Mouse (Mus musculus) forebrain, embryonic 15.5 days (tissue): ENCODE results near the gene Kcnh8. TPM values are rescaled to one million over a fixed set of nuclear protein-coding genes. Genes with fewer than 3 reads are reported as not detected.

Source experiments
- ATAC-seq: fragments of 200-750 bp; cut with Nextera tagmentation; replicated peaks from 2 replicates; pipeline ENCODE4 v1.8.0; 2017; ENCODE audit warnings: mild to moderate bottlenecking, moderate TSS enrichment, moderate library complexity
- H3K27ac ChIP-seq: fragments of 300-500 bp; sonication (generic); replicated peaks from 2 replicates; pipeline ENCODE4 v1.5.1; 2015; ENCODE audit warnings: mild to moderate bottlenecking, inconsistent platforms
- H3K27me3 ChIP-seq: fragments of 300-500 bp; sonication (generic); 2 replicates; pipeline ENCODE4 v1.6.1; 2015; ENCODE audit warnings: inconsistent platforms
- H3K36me3 ChIP-seq: fragments of 300-500 bp; sonication (generic); 2 replicates; pipeline ENCODE4 v1.6.1; 2015; ENCODE audit warnings: mild to moderate bottlenecking, inconsistent platforms
- H3K4me1 ChIP-seq: fragments of 300-500 bp; sonication (generic); 2 replicates; pipeline ENCODE4 v1.6.1; 2015; ENCODE audit warnings: inconsistent platforms
- H3K4me2 ChIP-seq: fragments of 300-500 bp; sonication (generic); replicated peaks from 2 replicates; pipeline ENCODE4 v1.6.1; 2015; ENCODE audit warnings: mild to moderate bottlenecking, inconsistent platforms
- H3K4me3 ChIP-seq: fragments of 300-500 bp; sonication (generic); 2 replicates; pipeline ENCODE4 v1.5.1; 2015; ENCODE audit warnings: mild to moderate bottlenecking, inconsistent platforms
- H3K9ac ChIP-seq: fragments of 300-500 bp; sonication (generic); replicated peaks from 2 replicates; pipeline ENCODE4 v1.6.1; 2015; ENCODE audit warnings: mild to moderate bottlenecking, inconsistent platforms
- H3K9me3 ChIP-seq: fragments of 300-500 bp; sonication (generic); 2 replicates; pipeline ENCODE4 v1.6.1; 2016; ENCODE audit warnings: inconsistent platforms
- WGBS: fragments of 180-500 bp; shearing (Covaris S2); methylation state at CpG from one replicate; pipeline ENCODE4 v1.1.7; 2015; ENCODE audit warnings: mixed read lengths; 5-methylcytosine and 5-hydroxymethylcytosine counted together
- polyA plus RNA-seq: library from polyadenylated mRNA; unstranded; fragments of >200 nt; fragmentation: Nextera tagmentation; extraction: Ambion mirVana; gene quantifications from 2 replicates; pipeline ENCODE4 v1.2.1, GENCODE M21; 2015

The Kcnh8 gene
- polyA plus RNA-seq, 1 experiment from 2014 or later = 4.1 TPM

- H3K9ac ChIP-seq = no peak overlapping the region
- no peaks in the 10 kb centered on the region for H3K27me3 ChIP-seq
- H3K4me3 ChIP-seq = no peak overlapping the region
- no peaks in the 10 kb centered on the region for H3K36me3 ChIP-seq
- H3K4me1 ChIP-seq = no peaks in the 10 kb centered on the region
- no peak overlapping the region for H3K27ac ChIP-seq
- no peak overlapping the region for H3K4me2 ChIP-seq
- no peak for ATAC-seq
- 35% methylated on average over 1 of the region's 1 CpGs for WGBS
- H3K9me3 ChIP-seq = no peaks in the 10 kb centered on the region
Observed at GRCm38 (mm10) chr17:52878964-52879363, 276.5 kb downstream of the Kcnh8 start.

DNA sequence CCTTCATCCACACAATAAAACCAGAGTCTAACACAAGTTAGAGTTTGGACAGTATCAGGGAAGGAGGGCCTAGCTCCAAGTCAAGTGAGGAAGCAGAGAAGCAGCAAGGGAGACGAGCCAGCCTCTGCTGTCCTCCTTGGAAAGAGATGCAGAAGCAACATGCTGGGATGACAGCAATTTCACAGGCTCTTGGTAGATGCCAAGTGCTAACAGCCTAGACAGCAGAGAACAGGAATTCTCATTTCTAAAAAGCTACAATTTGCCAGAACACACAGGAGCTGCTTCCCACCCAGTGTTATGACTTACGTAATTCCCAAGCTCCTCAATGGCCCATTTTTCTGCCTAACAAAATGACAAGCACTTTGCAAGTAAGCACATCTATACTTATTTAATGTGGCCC lies 277.5 kb downstream of the Kcnh8 start:
- no peaks in the 10 kb centered on the region for H3K27me3 ChIP-seq
- ATAC-seq = peak; percentile 72
- 60% methylated on average over 2 of the region's 2 CpGs for WGBS
- no peak overlapping the region for H3K4me3 ChIP-seq
- no peak overlapping the region for H3K4me2 ChIP-seq
- H3K9me3 ChIP-seq = no peaks in the 10 kb centered on the region
- no peak overlapping the region for H3K27ac ChIP-seq
- no peak overlapping the region for H3K9ac ChIP-seq
- no peaks in the 10 kb centered on the region for H3K36me3 ChIP-seq
- H3K4me1 ChIP-seq = no peaks in the 10 kb centered on the region

DNA sequence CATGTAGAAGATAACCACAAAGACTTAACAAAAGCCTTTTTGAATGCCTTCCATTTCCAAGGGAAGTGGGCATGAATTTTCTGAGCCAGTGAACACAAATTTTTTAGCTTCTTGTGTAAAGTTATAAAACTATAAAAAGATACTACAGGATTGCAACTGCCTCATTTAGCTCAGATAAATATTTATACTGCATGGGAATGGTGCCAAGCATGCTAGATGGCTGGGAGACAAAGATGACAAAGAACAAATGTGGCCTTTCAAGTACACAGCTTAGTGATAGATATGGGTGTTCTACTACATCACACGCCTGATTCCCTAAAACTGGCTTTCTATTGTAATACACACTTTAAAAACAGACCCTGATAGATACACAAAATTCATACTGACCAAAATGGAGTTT lies 282.7 kb downstream of the Kcnh8 start:
- Histone ChIP-seq H3K27me3 (no peaks in the 10 kb centered on the region), H3K27ac (no peak overlapping the region), H3K9me3 (no peaks in the 10 kb centered on the region), H3K36me3 (no peaks in the 10 kb centered on the region), H3K4me2 (no peak overlapping the region), H3K4me3 (no peak overlapping the region), H3K9ac (no peak overlapping the region), H3K4me1 (no peaks in the 10 kb centered on the region)
- 74% methylated on average over 1 of the region's 1 CpGs for WGBS
- ATAC-seq = no peak

DNA sequence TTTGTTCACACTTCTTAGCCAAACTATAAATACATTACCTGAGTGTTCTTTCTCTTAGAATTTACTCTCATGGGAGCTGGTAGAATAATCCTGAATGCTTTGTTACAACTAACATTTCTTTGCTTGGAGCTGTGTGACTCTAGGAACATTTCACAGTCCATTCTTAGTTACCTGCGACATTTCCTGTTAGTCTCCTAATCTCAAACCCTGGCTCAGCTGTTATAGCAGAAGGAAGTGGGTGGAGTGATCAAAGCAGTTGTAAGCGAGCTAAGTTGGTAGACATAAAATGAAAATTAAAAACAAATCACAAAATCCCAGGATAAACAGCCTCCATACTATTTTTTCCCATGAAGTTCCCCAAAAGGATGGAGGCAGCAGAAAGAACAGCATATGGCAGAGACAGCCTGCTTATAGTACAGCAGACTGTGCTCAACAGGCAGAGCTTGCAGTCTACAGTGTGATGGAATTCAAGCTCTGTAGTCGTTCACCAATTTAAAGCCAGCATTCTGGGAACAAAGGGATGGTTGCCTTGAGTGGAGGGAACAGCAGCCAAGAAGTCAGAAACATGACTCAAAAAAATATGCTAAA lies 318.1 kb downstream of the Kcnh8 start:
- WGBS = 61% methylated on average over 3 of the region's 3 CpGs
- H3K9ac ChIP-seq = no peak overlapping the region
- H3K4me1 ChIP-seq = no peaks in the 10 kb centered on the region
- no peak overlapping the region for H3K4me3 ChIP-seq
- no peaks in the 10 kb centered on the region for H3K9me3 ChIP-seq
- no peak overlapping the region for H3K4me2 ChIP-seq
- H3K27me3 ChIP-seq = no peaks in the 10 kb centered on the region
- H3K27ac ChIP-seq = no peak overlapping the region
- no peak; the same call in 1 of the 2 replicates for ATAC-seq
- H3K36me3 ChIP-seq = no peaks in the 10 kb centered on the region

GRCm38 (mm10) chr17:52943966-52944365 lies 341.5 kb downstream of the Kcnh8 start:
- H3K4me3 ChIP-seq = no peak overlapping the region
- H3K27me3 ChIP-seq = no peaks in the 10 kb centered on the region
- no peaks in the 10 kb centered on the region for H3K4me1 ChIP-seq
- H3K9ac ChIP-seq = no peak overlapping the region
- no peaks in the 10 kb centered on the region for H3K9me3 ChIP-seq
- no peaks in the 10 kb centered on the region for H3K36me3 ChIP-seq
- no peak overlapping the region for H3K4me2 ChIP-seq
- H3K27ac ChIP-seq = no peak overlapping the region
- ATAC-seq = peak; percentile 51; the same call in 1 of the 2 replicates

DNA sequence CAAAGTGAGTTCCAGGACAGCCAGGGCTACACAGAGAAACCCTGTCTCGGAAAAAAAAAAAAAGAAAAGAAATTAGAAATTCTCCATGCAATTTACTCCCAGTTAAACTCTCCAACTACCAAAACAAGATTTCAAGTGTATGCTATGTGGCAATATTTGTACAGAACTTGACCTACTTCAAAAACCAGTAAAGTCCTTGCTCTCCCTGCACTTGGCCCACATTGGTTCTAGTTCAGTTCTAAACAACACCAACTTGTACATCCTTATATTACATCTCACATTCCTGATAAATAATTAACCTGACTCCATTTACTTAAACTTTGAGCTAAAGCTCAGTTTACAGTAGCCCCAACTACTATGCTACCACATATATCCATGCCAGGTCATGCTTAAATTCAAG lies 370.2 kb downstream of the Kcnh8 start:
- 58% methylated on average over 1 of the region's 1 CpGs for WGBS
- Histone ChIP-seq H3K27ac (no peak overlapping the region), H3K27me3 (no peaks in the 10 kb centered on the region), H3K4me3 (no peak overlapping the region), H3K4me2 (no peak overlapping the region), H3K9me3 (no peaks in the 10 kb centered on the region), H3K4me1 (no peaks in the 10 kb centered on the region), H3K9ac (no peak overlapping the region), H3K36me3 (no peaks in the 10 kb centered on the region)
- ATAC-seq = no peak

DNA sequence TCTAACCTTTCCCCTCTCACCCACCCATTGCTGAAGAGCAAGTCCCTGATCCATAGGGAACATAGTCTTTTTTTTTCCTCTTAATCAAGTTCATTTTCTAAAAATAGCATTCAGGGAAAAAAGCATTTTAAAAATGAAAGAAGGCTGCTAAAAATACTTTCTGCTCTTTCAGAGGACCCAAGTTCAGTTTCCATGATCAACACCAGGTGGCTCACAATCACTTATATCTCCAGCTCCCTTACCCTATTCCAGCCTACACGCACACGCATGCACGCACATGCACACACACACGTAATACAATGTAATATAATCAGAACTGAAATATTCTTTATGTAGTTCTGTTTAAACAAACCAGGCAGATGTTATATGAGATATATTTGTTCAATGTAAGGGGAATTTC lies 378.4 kb downstream of the Kcnh8 start:
- 94% methylated on average over 4 of the region's 4 CpGs for WGBS
- no peak for ATAC-seq

More for the DNA sequence above, 378.4 kb downstream of the Kcnh8 start:
- Histone ChIP-seq H3K9me3 (no peaks in the 10 kb centered on the region), H3K9ac (no peak overlapping the region), H3K4me2 (no peak overlapping the region), H3K27ac (no peak overlapping the region), H3K36me3 (no peaks in the 10 kb centered on the region), H3K4me1 (no peaks in the 10 kb centered on the region), H3K4me3 (no peak overlapping the region), H3K27me3 (no peaks in the 10 kb centered on the region)
